Mouse (Mus musculus): ENCODE measurements at regions not wholly inside any gene's neighbourhood (a gene's known extent, or its start where the extent isn't known, plus 50 kb on each side); places are given as distances from the start of the nearest gene placed in this dataset.

DNA sequence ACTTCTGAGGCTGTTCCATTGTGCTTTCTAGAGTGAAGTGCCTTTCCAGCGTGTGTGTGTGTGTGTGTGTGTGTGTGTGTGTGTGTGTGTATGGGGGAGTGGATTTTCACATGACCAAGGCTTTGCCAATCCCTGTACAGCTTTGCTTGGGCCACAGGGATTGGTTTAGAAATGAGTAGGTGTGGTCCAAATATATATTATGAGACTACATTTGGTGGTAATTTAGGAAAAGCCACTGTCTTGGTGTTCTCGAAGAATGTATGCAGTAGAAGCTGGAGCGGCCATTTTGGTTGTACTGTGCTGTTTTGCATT is 64.5 kb downstream of the Rps24 start:
- TF ChIP-seq CTCF (IDR thresholded peaks at IDR 0.05; ENCODE audit: control insufficient read depth, insufficient read depth, insufficient replicate concordance, low read depth, low read length) (no peak), POLR2A (IDR thresholded peaks at IDR 0.05; ENCODE audit: control insufficient read depth, low read depth, low read length) (no peak)
